Mouse (Mus musculus): ENCODE measurements at regions not wholly inside any gene's neighbourhood (a gene's known extent, or its start where the extent isn't known, plus 50 kb on each side); places are given as distances from the start of the nearest gene placed in this dataset.

DNA sequence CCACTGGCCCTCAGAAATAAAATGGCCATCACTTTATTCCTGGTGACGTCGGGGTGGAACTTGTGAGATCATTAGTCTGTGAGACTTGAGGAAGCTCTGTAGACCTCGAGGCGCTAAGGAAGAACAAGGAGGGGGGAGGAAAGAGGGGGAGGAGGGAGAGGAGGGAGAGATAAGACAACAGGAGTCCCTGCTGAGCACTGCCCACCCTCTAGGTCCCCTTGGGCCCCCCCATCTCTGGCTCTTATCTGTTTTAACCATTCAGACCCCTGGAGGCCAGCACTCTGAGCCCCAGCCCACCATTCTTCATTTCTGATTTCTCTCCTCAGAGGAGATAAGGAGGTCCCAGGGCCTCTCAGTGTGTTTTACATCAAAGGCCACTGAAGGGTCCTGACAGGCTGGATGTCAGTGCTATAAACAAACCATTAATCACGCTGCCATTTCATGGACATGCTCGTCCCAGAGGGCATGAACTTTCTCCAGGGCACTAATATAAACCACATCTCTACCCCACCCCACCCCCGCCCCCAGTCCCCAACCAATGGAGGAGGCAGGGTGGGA is 139.0 kb downstream of the Chic2 start:
- TF ChIP-seq CTCF (IDR thresholded peaks at IDR 0.05; ENCODE audit: low read depth, low read length) (no peak), POLR2A (IDR thresholded peaks at IDR 0.05; ENCODE audit: extremely low read depth, insufficient read depth, low read length) (no peak)

Measured in liver, adult 2 months (tissue).